Mouse (Mus musculus): Measurements from ENCODE around the gene H3f3b.
"Not testable (repeated sequence)": the region's sequence is repeated elsewhere in the genome, so short reads cannot be mapped to it uniquely, and the experiment has no call there.

The H3f3b gene

GRCm38 (mm10) chr11:116021328-116022220 is 6.2 kb downstream of the H3f3b start:
- peak; percentile 46 for DNase-seq (ENCODE audit: extremely low spot score)

DNA sequence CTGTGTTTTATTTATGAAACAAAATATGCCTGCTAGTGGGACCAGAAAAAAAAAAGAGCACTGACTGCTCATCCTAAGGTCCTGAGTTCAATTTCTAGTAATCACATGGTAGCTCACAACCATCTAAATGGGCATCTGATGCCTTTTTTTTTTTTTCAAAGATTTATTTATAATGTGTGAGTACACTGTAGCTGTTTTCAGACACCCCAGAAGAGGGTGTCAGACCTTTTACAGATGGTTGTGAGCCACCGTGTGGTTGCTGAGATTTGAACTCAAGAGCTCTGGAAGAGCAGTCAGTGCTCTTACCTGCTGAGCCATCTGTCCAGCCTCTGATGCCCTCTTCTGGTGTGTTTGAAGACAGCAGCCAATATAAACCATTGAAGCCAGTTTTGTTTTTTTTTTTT is 7.2 kb downstream of the H3f3b start:
- no peak for DNase-seq (ENCODE audit: extremely low spot score)

- peak; percentile 37 for DNase-seq (ENCODE audit: extremely low spot score)
These were observed 7.8 kb downstream of the H3f3b start for GRCm38 (mm10) chr11:116019976-116020411.

- no peak for DNase-seq (ENCODE audit: extremely low spot score)
These were observed 8.4 kb downstream of the H3f3b start for GRCm38 (mm10) chr11:116019360-116019791.

- DNase-seq (ENCODE audit: extremely low spot score), result not testable (repeated sequence)
These were observed 8.9 kb downstream of the H3f3b start for GRCm38 (mm10) chr11:116018867-116019266.

DNA sequence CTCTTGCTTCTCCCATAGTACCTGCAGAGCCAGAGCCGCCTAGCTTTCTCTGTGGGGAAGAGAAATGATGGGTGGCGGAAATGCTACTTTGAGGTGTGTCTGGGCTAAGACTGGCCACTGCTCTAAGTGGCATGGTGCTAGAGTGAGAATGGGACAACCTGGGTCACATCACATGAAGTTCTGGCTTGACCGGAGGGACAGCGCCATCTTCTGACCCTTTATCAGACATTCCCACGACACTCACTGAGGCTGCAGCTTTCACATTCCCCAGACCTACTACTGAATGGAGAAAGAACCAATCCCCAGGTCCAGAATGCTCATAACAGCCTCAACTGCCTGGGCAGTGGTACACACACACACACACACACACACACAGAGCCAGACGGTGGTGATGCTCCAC is 9.7 kb downstream of the H3f3b start:
- DNase-seq (ENCODE audit: extremely low spot score), result peak; percentile 63

- no peak for DNase-seq (ENCODE audit: extremely low spot score)
These were observed 12.9 kb downstream of the H3f3b start for GRCm38 (mm10) chr11:116014821-116015220.

DNA sequence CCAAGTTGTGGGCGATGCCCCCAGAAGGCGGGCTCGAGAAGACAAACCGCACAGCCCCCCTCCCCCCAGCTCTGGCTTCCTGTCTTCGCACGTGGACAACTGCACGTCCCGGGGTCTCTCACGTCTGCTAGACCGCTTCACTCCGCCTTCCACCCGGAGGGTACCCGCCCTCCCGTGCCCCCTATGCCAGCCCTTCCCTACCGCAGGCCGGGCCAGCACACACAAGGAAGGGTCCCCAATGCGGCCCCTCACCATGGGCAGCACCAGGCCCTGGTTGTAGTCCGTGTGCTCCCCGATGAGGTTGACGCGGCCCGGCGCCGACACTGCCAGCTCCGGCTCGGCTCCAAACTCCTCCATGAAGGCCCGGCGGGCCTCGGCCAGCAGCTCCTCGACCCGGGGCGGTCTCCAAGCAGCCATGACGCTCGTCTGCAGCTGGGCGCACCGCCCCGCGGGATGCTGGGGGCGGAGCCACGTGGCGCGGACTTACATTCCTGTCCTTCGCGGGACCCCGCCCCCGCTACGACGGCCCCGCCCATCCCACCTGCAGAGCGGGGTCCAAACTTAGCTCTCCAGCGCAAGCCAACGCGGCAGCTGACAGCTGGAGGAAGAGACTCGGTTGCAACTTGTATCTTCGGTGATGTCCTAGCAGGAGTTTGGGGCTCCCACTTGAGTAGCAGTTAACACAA is 15.4 kb downstream of the H3f3b start, which contains the start of gene Galk1:
Gene Galk1, minus strand, starts transcription at position 458 of the 686 bp plus-strand sequence.
- DNase-seq (ENCODE audit: extremely low spot score), result peak; percentile 93

GRCm38 (mm10) chr11:116011529-116012261 is 16.1 kb downstream of the H3f3b start:
- DNase-seq (ENCODE audit: extremely low spot score), result peak; percentile 46

GRCm38 (mm10) chr11:116010948-116011347 is 16.8 kb downstream of the H3f3b start:
- no peak for DNase-seq (ENCODE audit: extremely low spot score)

GRCm38 (mm10) chr11:116010146-116010545 is 17.6 kb downstream of the H3f3b start:
- no peak for DNase-seq (ENCODE audit: extremely low spot score)

GRCm38 (mm10) chr11:116009661-116010060 is 18.1 kb downstream of the H3f3b start:
- DNase-seq (ENCODE audit: extremely low spot score), result no peak

DNA sequence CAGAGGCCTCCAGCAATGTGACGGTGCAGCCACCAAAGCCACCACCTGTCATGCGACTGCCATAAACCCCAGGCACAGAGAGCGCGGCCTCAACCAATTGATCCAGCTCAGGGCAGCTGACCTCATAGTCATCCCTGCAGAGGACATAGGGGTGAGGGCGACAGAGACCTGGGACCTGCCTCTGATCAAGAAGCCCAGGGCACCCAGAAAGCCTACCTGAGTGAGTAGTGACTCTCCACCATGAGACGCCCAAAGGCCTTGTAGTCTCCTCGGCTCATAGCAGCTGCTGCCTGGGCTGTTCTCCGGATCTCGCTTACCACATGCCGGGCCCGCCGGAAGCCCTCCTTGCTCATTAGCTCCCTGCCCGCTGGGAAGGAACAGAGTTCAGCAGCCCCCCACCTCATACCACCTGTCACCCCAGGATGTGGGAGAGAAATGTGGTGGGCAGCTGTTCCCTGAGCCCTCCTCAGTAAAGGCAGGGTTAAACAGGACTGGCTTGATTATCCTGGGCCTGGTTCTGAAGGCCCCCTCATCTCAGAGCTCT is 18.9 kb downstream of the H3f3b start:
- DNase-seq (ENCODE audit: extremely low spot score), result no peak

- no peak for DNase-seq (ENCODE audit: extremely low spot score)
These were observed 19.4 kb downstream of the H3f3b start for GRCm38 (mm10) chr11:116008411-116008810.

GRCm38 (mm10) chr11:116007095-116007850 is 20.5 kb downstream of the H3f3b start:
- no peak for DNase-seq (ENCODE audit: extremely low spot score)

- DNase-seq (ENCODE audit: extremely low spot score), result no peak
These were observed 21.9 kb downstream of the H3f3b start for GRCm38 (mm10) chr11:116005701-116006419.

DNA sequence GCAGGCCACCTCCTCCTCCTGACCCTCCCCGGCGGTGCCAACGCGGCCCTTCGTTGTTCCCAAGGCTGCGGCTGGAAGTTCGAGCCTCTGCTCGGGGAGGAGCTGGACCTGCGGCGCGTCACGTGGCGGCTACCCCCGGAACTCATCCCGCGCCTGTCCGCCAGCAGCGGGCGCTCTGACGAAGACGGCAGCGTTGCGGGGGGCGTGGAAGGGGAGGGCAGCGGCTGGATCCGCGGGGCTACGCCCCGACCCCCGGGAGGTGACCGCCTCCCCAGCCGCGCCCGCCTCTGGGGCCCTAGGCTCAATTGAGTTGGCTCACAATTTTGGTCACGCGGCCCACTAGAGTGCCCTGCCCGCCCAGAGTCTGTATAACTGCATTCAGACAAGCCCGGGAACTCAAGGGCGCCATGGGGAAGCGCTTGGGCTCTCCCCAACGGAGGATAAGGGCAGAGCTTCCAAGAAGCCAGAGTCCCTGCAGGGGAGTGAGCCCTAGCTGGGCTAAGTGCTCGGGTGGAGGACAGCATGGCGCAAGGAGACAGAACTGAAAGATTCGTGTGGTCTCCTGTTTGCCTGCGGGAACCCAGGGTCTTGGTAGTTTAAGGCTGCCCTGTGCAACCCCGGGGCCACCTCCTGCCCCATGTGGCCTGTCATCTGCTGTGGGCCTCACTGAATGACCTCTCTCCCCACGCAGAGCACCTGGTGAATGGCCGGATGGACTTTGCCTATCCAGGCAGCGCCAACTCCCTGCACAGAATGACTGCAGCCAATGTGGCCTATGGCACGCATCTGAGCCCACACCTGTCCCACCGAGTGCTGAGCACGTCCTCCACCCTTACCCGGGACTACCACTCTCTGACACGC is 22.7 kb downstream of the H3f3b start:
- peak; percentile 90 for DNase-seq (ENCODE audit: extremely low spot score)

DNA sequence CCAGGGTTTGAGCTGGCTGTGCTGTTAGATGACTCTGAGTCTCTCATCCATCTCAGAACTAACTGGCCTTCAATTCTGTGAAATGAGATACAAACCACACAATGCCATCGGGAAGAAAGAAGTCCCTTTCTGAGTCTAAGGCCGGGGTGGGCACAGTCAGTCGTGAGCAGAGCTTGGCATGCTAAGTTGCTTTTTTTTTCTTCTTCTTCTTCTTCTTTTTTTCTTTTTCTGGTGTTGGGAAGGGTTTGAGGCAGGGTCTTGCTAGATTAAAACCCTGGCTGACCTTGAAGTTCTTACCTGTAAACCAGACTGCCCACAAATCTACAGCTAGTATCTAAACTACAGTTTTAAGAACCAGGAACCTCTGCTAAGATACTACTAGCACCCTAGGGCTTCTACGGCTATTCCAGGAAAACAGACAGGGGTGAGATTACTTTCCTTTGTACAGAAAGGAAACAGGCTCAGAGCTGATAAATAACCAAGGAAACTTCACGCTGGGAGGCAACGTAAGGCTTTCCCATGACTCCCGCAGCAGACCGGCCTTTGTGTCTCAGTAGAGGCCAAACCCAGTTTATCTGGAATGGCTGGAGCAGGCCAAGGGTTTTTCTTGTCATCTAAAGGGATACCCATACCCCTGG is 23.5 kb downstream of the H3f3b start:
- DNase-seq (ENCODE audit: extremely low spot score), result no peak

DNA sequence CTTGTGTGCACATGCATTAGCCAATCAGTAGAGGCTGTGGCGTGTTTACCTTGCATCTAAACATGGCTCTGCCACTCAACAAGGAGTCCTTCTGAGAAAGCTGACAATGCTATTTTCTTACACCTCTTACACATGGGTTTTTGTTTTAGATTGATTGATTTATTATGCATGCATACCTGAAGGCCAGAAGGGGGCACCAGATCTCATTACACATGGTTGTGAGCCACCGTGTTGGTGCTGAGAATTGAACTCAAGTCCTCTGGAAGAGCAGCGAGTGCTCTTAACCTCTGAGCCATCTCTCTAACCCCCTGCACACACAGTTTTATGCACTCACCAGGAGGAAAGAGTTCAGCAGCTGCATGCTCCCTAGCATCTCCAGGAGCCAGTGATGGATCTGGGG is 24.9 kb downstream of the H3f3b start:
- DNase-seq (ENCODE audit: extremely low spot score), result no peak

Measured in embryo, embryonic 9.5 days (tissue).